Mouse (Mus musculus) erythroid progenitor cell, adult 5-6 weeks (primary cell): Measurements from ENCODE around the gene Wdr31. TPM values are rescaled to one million over a fixed set of nuclear protein-coding genes. Genes with fewer than 3 reads are reported as not detected.

ENCODE experiments used
- ATAC-seq: replicated peaks from 2 replicates; pipeline ENCODE4 v1.8.0; 2016; ENCODE audit warnings: moderate number of reproducible peaks, mild to moderate bottlenecking, moderate TSS enrichment, inconsistent platforms; ENCODE audit not compliant: poor library complexity, low FRiP score, severe bottlenecking
- total RNA-seq, 2 experiments: library from RNA; stranded (forward) in 1 of 2; stranded (reverse) in 1 of 2; fragments of 150-400 nt in 1 of 2; fragments of 186-747, 209-891 nt in 1 of 2; gene quantifications; 2 replicates each; pipeline versions ENCODE4 v1.2.3 to v1.2.4; 2015 to 2017; ENCODE audit warnings: low replicate concordance in 2 of 2

Gene Wdr31
- total RNA-seq, 2 experiments from 2014 or later, result 1.7 TPM; not detected in 1

- ATAC-seq, result peak; percentile 96
Measured at GRCm38 (mm10) chr4:62408601-62409282, 62.0 kb downstream of the Wdr31 start, which contains the start of the genes Cdc26 and Prpf4. Gene Cdc26 (minus strand): TSS chr4:62408642. Gene Prpf4 (plus strand): TSS chr4:62408797.

- ATAC-seq, result peak; percentile 74
Measured at GRCm38 (mm10) chr4:62407730-62408582, 62.7 kb downstream of the Wdr31 start.

- ATAC-seq, result no peak
Measured at GRCm38 (mm10) chr4:62406133-62406532, 64.6 kb downstream of the Wdr31 start.

- no peak for ATAC-seq
Measured at GRCm38 (mm10) chr4:62398956-62399355, 71.7 kb downstream of the Wdr31 start.

Other genes with a start within 250 kb of the Wdr31 start
- not detected in 2 replicates for gene Zfp37, start 239.8 kb downstream of the Wdr31 start, total RNA-seq (2015; ENCODE audit: low replicate concordance)
- 0.98 and 2.2 TPM in 2 replicates for gene Zfp37, start 239.8 kb downstream of the Wdr31 start, total RNA-seq (2017; ENCODE audit: low replicate concordance)
- 6.5 and 9.6 TPM in 2 replicates for gene Slc31a2, start 208.3 kb downstream of the Wdr31 start, total RNA-seq (2015; ENCODE audit: low replicate concordance)
- 3.0 and 3.2 TPM in 2 replicates for gene Slc31a2, start 208.3 kb downstream of the Wdr31 start, total RNA-seq (2017; ENCODE audit: low replicate concordance)
- 23.1 and 29.9 TPM in 2 replicates for gene Fkbp15, start 110.3 kb downstream of the Wdr31 start, total RNA-seq (2015; ENCODE audit: low replicate concordance)
- gene Fkbp15, start 110.3 kb downstream of the Wdr31 start, total RNA-seq (2017; ENCODE audit: low replicate concordance), result 35.2 and 49.7 TPM in 2 replicates
- gene Slc31a1, start 110.2 kb downstream of the Wdr31 start, total RNA-seq (2015; ENCODE audit: low replicate concordance), result 6.7 and 10.1 TPM in 2 replicates
- 4.2 and 4.5 TPM in 2 replicates for gene Slc31a1, start 110.2 kb downstream of the Wdr31 start, total RNA-seq (2017; ENCODE audit: low replicate concordance)
- 54.5 and 68.1 TPM in 2 replicates for gene Cdc26, start 62.3 kb downstream of the Wdr31 start, total RNA-seq (2015; ENCODE audit: low replicate concordance)
- 17.9 and 37.6 TPM in 2 replicates for gene Cdc26, start 62.3 kb downstream of the Wdr31 start, total RNA-seq (2017; ENCODE audit: low replicate concordance)
- 12.6 and 15.9 TPM in 2 replicates for gene Prpf4, start 62.1 kb downstream of the Wdr31 start, total RNA-seq (2015; ENCODE audit: low replicate concordance)
- 13.6 and 14.2 TPM in 2 replicates for gene Prpf4, start 62.1 kb downstream of the Wdr31 start, total RNA-seq (2017; ENCODE audit: low replicate concordance)
- gene Rnf183, start 35.6 kb downstream of the Wdr31 start, total RNA-seq (2015; ENCODE audit: low replicate concordance), result not detected in 2 replicates
- gene Rnf183, start 35.6 kb downstream of the Wdr31 start, total RNA-seq (2017; ENCODE audit: low replicate concordance), result not detected in 2 replicates
- not detected in 2 replicates for gene Bspry, start 9.2 kb upstream of the Wdr31 start, total RNA-seq (2015; ENCODE audit: low replicate concordance)
- gene Bspry, start 9.2 kb upstream of the Wdr31 start, total RNA-seq (2017; ENCODE audit: low replicate concordance), result not detected in 2 replicates
- not detected in 2 replicates for gene Hdhd3, start 32.6 kb upstream of the Wdr31 start, total RNA-seq (2015; ENCODE audit: low replicate concordance)
- not detected in 2 replicates for gene Hdhd3, start 32.6 kb upstream of the Wdr31 start, total RNA-seq (2017; ENCODE audit: low replicate concordance)
- gene Alad, start 49.0 kb upstream of the Wdr31 start, total RNA-seq (2015; ENCODE audit: low replicate concordance), result 510 and 532 TPM in 2 replicates
- 271 and 392 TPM in 2 replicates for gene Alad, start 49.0 kb upstream of the Wdr31 start, total RNA-seq (2017; ENCODE audit: low replicate concordance)
- 45.4 and 74.2 TPM in 2 replicates for gene Pole3, start 54.2 kb upstream of the Wdr31 start, total RNA-seq (2015; ENCODE audit: low replicate concordance)
- gene Pole3, start 54.2 kb upstream of the Wdr31 start, total RNA-seq (2017; ENCODE audit: low replicate concordance), result 51.3 and 53.0 TPM in 2 replicates
- not detected in 2 replicates for gene 4933430I17Rik, start 54.5 kb upstream of the Wdr31 start, total RNA-seq (2015; ENCODE audit: low replicate concordance)
- gene 4933430I17Rik, start 54.5 kb upstream of the Wdr31 start, total RNA-seq (2017; ENCODE audit: low replicate concordance), result 0.90 TPM in 1 of 2 replicates, not detected in the other
- gene Rgs3, start 89.0 kb upstream of the Wdr31 start, total RNA-seq (2015; ENCODE audit: low replicate concordance), result 6.5 TPM in 1 of 2 replicates, not detected in the other
- 0.30 and 4.1 TPM in 2 replicates for gene Rgs3, start 89.0 kb upstream of the Wdr31 start, total RNA-seq (2017; ENCODE audit: low replicate concordance)